Mouse (Mus musculus): Measurements from ENCODE around the gene Nabp2.

Nabp2 gene

DNA sequence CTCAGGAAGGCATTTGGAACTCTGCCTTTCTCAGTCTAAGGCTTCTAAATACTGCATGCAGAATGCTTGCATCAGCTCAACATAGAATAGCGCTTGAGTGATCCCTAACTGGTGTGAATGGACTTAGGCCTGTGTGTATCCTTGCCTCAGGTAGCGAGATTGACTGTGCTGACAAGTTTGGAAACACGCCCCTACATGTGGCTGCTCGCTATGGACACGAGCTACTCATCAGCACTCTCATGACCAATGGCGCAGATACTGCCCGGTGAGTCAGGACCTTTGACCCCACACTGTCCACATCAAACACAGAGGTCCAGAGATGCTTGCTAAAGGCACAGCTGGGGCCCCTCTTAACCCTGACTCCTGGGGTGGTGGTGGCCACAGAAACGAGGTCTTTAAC is 28.8 kb downstream of the Nabp2 start:
- no peak for DNase-seq

GRCm38 (mm10) chr10:128380565-128380964 is 30.7 kb downstream of the Nabp2 start:
- DNase-seq = no peak

DNA sequence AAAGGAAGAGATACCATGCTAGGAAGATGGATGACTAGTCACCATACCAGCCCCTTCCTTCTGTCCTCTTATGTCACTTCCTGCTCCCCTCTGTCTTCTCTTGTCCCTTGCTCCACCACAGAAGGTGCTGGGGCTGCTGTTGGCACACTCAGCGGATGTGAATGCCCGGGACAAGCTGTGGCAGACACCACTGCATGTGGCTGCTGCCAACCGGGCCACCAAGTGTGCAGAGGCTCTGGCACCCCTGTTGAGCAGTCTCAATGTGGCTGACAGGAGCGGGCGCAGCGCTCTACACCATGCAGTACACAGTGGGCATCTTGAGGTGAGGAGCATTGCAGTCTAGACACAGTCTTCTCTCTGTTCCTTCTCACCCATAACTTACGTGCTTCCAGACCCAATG is 32.0 kb downstream of the Nabp2 start:
- DNase-seq = peak in 1 of 2 experiments; percentile 51

GRCm38 (mm10) chr10:128378462-128378861 is 32.8 kb downstream of the Nabp2 start:
- DNase-seq = peak in 1 of 2 experiments; percentile 52

DNA sequence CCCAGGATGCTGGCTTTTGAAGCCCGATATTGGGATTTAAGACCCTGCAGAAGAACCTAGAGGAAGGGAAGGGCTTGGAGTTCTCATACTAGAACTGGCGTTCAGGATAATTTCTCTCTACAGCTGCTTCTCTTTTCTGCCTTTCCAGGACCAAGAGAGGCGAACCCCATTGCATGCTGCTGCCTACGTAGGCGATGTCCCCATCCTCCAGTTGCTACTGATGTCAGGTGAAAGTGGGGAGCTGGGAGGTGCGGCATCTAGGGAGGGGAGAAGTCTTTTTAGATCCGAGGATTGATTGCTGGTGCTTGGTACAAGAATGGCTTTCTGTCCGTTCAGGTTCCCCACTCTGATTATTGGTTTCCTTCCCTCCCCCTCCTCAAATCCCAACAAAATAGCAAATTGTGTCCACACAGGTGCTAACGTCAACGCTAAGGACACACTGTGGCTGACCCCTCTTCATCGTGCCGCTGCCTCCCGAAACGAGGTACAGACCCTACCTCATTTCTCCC is 33.3 kb downstream of the Nabp2 start:
- DNase-seq = no peak

DNA sequence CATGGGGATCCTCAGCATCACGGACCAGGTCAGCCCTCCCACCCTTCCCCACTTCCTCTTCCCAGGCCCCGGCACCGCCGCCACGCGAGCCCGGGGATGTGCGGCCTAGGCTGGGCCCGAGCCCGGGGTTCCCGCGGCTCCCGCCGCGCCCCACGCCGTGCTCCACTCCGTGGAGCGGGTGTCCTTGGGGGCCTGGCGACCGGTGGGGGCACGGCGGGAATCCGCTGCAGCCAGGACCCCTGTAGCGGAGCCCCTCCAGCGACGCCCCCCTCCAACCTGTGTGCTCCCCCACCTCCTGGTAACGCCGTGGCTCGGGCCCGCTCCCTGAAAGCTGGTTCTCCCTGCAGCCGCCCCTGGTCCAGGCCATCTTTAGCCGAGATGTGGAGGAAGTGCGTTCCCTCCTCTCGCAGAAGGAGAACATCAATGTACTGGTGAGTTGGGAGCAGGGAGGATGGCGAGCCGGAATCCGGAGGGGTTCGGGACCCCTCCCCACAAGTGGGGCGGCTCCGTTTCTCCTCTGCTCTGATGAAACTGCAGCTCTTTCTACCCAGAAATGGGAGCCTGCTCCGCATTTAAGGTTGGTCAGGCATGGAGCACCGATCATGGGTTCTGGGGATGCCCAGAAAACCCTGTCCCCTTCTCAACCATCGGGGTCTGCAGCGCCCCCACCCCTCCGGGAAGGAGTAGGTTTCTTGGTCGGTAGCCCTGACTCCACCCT is 33.9 kb downstream of the Nabp2 start:
- peak; percentile 82 to 86 for DNase-seq

- peak; percentile 93 to 94 for DNase-seq
Measured at GRCm38 (mm10) chr10:128376455-128377211, 34.7 kb downstream of the Nabp2 start, which contains the start of gene Ankrd52. TSS of gene Ankrd52 (plus strand) at chr10:128377115.

GRCm38 (mm10) chr10:128376099-128376454 is 35.2 kb downstream of the Nabp2 start:
- no peak for DNase-seq

GRCm38 (mm10) chr10:128374393-128374792 is 36.9 kb downstream of the Nabp2 start:
- peak; percentile 33 to 50 for DNase-seq

DNA sequence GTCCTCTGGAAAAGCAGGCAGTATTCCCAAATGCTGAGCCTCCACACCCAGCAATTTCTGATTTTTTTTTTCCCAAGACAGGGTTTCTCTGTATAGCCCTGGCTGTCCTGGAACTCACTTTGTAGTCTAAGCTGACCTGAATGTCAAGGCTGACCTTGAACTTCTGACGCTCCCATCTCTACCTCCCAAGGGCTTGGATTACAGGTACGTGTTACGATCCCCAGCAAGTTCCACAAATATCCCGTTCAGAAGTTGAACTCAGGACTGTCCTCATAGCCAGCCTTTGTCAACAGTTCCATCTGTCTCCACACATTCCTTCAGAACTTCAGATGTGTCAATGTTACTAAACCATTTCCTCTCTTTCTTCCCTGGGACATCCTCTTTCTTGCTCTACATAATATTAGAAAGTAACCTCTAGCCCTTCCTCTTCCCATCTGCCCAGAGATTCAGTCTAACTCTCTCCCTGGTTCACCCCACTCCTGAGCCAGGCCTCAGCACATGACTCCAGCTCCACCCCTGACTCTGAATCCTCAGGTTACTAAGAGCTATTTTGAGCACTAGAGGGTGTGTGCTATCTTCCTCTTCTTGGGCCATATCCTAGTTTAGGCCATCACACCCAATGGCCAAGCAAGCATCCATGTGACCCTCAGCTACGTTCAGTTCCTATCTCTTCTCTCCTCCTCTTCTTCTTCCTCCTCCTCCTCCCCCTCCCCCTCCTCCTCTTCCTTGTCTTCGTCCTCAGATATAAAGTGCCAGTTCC is 38.1 kb downstream of the Nabp2 start:
- DNase-seq = no peak

DNA sequence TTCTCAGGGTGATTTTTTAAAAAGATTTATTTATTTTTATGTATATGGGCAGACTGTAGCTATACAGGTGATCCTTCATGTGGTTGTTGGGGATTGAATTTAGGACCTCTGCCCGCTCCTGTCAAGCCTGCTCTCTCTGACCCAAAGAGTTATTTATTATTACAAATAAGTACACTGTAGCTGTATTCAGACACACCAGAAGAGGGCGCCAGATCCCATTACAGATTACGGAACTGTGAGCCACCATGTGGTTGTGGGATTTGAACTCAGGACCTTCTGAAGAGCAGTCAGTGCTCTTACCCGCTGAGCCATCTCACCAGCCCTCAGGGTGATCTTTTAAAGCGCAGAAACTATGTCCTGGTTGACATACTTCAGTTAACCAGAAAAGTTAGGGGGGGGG is 39.1 kb downstream of the Nabp2 start:
- DNase-seq = peak in 1 of 2 experiments; percentile 24

GRCm38 (mm10) chr10:128370601-128371000 is 40.7 kb downstream of the Nabp2 start:
- no peak for DNase-seq

GRCm38 (mm10) chr10:128370021-128370420 is 41.3 kb downstream of the Nabp2 start:
- DNase-seq = no peak

DNA sequence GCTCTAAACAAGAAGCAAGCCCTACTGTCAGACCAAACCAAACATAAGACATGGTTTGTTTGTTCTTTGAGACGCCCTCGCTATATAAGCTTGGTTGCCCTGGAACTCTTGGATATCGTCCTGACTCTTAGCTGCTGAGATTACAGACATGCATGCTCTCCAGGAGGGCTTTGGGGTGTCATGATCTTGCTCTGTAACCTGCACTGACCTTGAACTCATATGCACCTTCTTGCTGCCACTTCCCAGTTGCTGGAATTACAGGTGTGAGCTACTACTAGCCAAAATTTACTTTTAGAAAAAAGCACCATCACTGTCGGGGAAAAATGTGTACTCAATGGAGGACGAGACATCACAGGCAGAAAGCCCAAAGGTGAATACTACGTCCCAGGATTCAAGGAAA is 41.7 kb downstream of the Nabp2 start:
- no peak for DNase-seq

DNA sequence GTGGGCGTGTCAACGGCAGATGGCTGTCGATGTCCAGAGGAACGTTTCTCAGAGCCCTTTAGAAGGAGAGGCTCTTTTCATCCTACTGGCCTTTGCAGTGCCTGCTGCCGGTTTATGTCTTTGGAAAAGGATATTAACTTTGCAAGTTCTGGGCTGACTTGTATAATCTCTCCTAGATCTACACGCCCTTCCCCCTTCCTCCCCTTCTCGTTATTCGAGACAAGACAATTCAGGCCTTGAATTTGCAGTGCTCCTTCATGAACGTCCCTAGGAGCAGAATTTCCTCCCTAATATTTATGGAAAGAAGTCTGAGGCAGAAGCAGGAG is 42.1 kb downstream of the Nabp2 start:
- DNase-seq = no peak

DNA sequence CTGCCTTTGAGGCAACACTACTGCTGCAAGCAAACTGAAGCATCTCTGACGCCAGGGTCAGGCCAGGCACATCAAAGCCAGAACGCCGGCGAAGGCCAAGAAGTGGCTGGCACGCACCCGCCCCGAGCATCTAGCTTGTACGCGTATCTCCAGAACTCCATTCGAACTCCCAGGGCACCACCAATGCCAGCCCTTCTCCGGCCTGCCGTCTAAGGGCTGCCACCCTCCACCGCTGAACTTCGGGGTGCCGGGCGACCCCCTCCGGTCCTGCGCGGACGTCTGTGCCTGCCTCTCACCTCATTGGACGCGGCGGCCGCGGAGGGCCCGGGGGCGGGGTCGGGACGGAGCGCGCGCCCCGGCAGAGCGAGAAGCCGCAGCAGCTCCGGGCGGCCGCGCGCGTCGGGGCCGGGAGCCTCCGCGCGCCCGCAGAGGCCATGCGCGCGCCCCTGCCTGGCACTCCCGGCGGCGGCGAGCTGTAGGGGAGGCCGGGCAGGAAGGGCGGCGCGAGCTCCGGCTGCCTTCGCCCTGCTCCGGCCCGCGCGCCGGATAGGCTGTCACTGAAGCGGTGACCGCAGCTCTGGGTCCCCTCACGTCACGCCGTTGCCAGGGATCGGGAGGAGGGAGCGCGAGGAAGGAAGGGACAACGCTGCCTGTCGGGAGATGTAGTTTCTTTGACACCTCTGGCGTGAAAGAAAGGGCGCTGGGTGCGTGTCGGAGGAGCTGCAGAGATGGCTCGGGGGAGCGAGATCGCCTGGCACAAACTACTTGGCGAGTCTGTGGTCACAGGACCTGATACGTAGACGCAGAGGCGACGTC is 42.7 kb downstream of the Nabp2 start, which contains the start of gene Coq10a:
Gene Coq10a (minus strand): TSS at position 596 of the 816 bp plus-strand sequence.
- peak; percentile 95 to 97 for DNase-seq

GRCm38 (mm10) chr10:128367899-128368401 is 43.3 kb downstream of the Nabp2 start:
- no peak for DNase-seq

DNA sequence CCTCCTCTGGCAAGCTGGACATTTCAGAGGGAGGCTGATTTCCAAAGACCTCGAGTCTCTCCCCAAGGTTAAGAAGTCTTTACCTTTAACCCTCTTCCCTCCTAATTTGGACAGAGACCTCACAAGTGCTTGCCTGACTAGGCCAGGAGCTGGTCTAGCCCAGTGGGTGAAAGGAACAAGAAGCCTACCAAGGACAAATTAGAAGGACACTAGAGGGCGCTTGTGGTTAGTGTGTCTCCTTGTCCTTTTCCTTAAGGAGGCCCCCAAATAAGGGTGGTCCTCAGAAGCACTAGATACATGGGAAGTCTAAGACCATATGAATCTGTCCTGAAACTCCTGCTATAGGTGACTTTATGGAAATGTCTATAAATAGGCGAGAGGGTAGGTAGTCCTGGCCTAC is 48.7 kb downstream of the Nabp2 start:
- peak; percentile 73 to 84 for DNase-seq

GRCm38 (mm10) chr10:128361836-128362235 is 49.5 kb downstream of the Nabp2 start:
- no peak for DNase-seq

DNA sequence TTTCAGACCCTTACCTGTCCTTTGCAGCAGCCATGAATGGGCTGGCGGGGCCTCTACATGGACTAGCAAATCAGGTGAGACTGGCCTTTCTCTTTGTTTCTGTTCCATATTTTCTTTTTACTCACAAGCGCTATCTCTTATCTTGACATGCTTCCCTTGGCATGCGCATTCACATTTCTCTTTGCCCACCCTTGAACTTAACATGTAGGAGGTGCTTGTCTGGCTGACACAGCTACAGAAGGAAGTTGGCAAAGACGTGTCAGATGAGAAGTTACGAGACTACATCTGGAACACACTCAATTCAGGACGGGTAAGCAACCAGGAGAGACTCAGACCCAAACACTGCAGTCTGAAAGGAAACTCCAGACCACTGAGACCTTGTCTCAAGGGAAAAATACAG is 52.1 kb downstream of the Nabp2 start:
- no peak for DNase-seq

- DNase-seq = peak; percentile 76 to 86
Measured at GRCm38 (mm10) chr10:128358796-128359195, 52.5 kb downstream of the Nabp2 start.

Measured in cerebellum, postnatal 10 days (tissue).